Mouse (Mus musculus): ENCODE data around the gene Secisbp2l.

GRCm38 (mm10) chr2:125781006-125781405 lies 1.7 kb downstream of the Secisbp2l start:
- TF ChIP-seq CTCF (IDR thresholded peaks at IDR 0.05; ENCODE audit: insufficient read depth, low read depth, low read length): no peak
- TF ChIP-seq POLR2A (IDR thresholded peaks at IDR 0.05; ENCODE audit: insufficient read depth, low read depth, low read length): no peak
